Mouse (Mus musculus): ENCODE measurements around the gene Cela2a.

DNA sequence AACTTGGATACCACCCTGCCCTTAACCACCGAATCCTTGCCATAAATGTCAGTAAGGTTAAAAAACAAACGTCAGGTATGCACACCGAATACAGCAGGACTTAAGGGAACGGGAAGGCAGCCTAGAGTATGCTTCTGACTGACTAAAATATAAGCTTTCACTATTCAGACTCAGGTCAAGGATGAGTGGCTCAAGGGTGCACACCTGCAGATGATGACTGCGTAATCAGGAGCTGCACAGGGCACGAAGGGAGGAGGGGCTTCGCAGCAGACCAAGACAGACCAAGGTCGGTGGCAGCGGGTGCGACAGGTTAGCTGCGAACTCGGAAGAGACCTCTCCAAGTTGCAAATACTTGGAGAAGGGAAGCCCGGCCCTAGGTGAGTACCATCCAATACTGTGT lies 39.8 kb downstream of the Cela2a start:
- TF ChIP-seq GATA1 (IDR thresholded peaks at IDR 0.05; ENCODE audit: low read length) = no peak
- TF ChIP-seq TAL1 (IDR thresholded peaks at IDR 0.05; ENCODE audit: low read length) = no peak

Measured in erythroblast, embryonic 14.5 days (primary cell).